Mouse (Mus musculus) ES-Bruce4 (cell line): ENCODE measurements around the gene Oxa1l.

Experiments
- CTCF ChIP-seq: IDR thresholded peaks from one replicate; pipeline ENCODE4 v1.8.1; 2011; ENCODE audit warnings: low read depth, low read length
- EP300 ChIP-seq: IDR thresholded peaks from 2 replicates; pipeline ENCODE4 v1.6.1; 2011; ENCODE audit warnings: low read depth, low read length; ENCODE audit not compliant: insufficient read depth
- POLR2A ChIP-seq: IDR thresholded peaks from one replicate; pipeline ENCODE4 v1.8.1; 2011; ENCODE audit warnings: low read length; ENCODE audit not compliant: insufficient read depth

DNA sequence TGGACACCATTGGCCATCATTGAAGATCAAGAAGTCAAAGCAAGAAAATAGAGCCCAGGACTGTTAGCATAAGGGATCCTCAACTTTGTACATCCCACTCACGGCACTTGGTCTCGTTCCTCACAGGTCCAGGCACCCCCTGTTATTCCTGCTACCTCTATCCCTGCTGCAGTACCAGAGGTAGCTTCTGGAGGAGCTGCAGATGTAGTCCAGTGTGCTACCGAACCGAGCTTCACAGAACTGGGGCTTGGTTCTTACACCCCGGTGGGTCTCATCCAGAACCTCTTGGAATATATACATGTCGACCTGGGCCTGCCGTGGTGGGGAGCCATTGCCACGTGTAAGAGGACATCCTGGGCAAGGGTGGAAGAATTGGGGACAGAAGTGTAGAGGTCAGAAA is 2.5 kb downstream of the Oxa1l start:
- no peak for TF ChIP-seq CTCF
- TF ChIP-seq EP300, result no peak
- no peak for TF ChIP-seq POLR2A
